ENCODE assay signal across 9 mouse cellular contexts in genomic region chr9:15240006-15240405, GRCm38 (mm10). TPM values are rescaled to one million over a fixed set of nuclear protein-coding genes. Genes with fewer than 3 reads are reported as not detected.
DNase-seq lines count a peak whose midpoint lies in the region; ATAC-seq lines count a peak whose summit lies in the region.
"Had no signal": no experiment of that assay in that cellular context is flagged by ENCODE, and none has a peak within 500 bp of the region (broad histone marks: within the 10 kb centered on the region; RNA-seq: fewer than 3 reads in every experiment).

No protein-coding gene starts in this region.

- H3K4me1 ChIP-seq in hindbrain, embryonic 12.5 days = peaks cover 14% of the 10 kb centered on the region
- H3K4me1 ChIP-seq in hindbrain, embryonic 10.5 days (replicated peaks) = peaks cover 20% of the 10 kb centered on the region
- peaks cover 14% of the 10 kb centered on the region; the same call in 1 of the 2 replicates for H3K4me1 ChIP-seq in neural tube, embryonic 12.5 days
- peaks cover 11% of the 10 kb centered on the region for H3K4me1 ChIP-seq in midbrain, embryonic 15.5 days

- no peak for DNase-seq in hindbrain, embryonic 10.5 days (ENCODE audit: low spot score)
- DNase-seq in neural tube, embryonic 10.5 days (ENCODE audit: extremely low spot score, low spot score) = no peak
- DNase-seq in layer of hippocampus, adult 8-10 months (ENCODE audit: low spot score in 2 of 2) = no peak
- no peak for DNase-seq in urinary bladder, postnatal 36 days (ENCODE audit: low spot score in 2 of 2)
- DNase-seq: kidney, adult 8-10 months; liver, embryonic 13.5 days had no signal

- no peak overlapping the region for H3K27ac ChIP-seq in hindbrain, embryonic 12.5 days
- no peak overlapping the region for H3K27ac ChIP-seq in hindbrain, embryonic 10.5 days
- no peak overlapping the region for H3K27ac ChIP-seq in neural tube, embryonic 12.5 days
- no peak overlapping the region for H3K27ac ChIP-seq in midbrain, embryonic 15.5 days
- H3K27ac ChIP-seq: liver, embryonic 13.5 days had no signal

- ATAC-seq in hindbrain, embryonic 12.5 days (ENCODE audit: low FRiP score) = no peak
- no peak for ATAC-seq in neural tube, embryonic 12.5 days (ENCODE audit: low FRiP score, low read depth)
- no peak for ATAC-seq in midbrain, embryonic 15.5 days (replicated peaks)

- H3K4me2 ChIP-seq in hindbrain, embryonic 12.5 days (replicated peaks) = 0 out of 2 replicates have a peak overlapping the region, but pooled peaks have one; percentile 82
- H3K4me2 ChIP-seq in neural tube, embryonic 12.5 days (replicated peaks) = peak overlapping the region; percentile 80; the same call in 1 of the 2 replicates
- H3K4me2 ChIP-seq in midbrain, embryonic 15.5 days = peak overlapping the region; percentile 78

- H3K36me3 ChIP-seq in hindbrain, embryonic 12.5 days = no peaks in the 10 kb centered on the region
- no peaks in the 10 kb centered on the region for H3K36me3 ChIP-seq in hindbrain, embryonic 10.5 days
- H3K36me3 ChIP-seq in neural tube, embryonic 12.5 days = no peaks in the 10 kb centered on the region
- H3K36me3 ChIP-seq in midbrain, embryonic 15.5 days (replicated peaks) = no peaks in the 10 kb centered on the region
- H3K36me3 ChIP-seq: liver, embryonic 13.5 days had no signal

- no peak overlapping the region for H3K4me3 ChIP-seq in hindbrain, embryonic 12.5 days
- no peak overlapping the region for H3K4me3 ChIP-seq in hindbrain, embryonic 10.5 days
- no peak overlapping the region for H3K4me3 ChIP-seq in neural tube, embryonic 12.5 days
- peak overlapping the region; percentile 53; the same call in 1 of the 2 replicates for H3K4me3 ChIP-seq in midbrain, embryonic 15.5 days

- no peaks in the 10 kb centered on the region for H3K9me3 ChIP-seq in hindbrain, embryonic 12.5 days (replicated peaks)
- H3K9me3 ChIP-seq in hindbrain, embryonic 10.5 days = no peaks in the 10 kb centered on the region
- H3K9me3 ChIP-seq in neural tube, embryonic 12.5 days = no peaks in the 10 kb centered on the region
- H3K9me3 ChIP-seq in midbrain, embryonic 15.5 days = no peaks in the 10 kb centered on the region
- H3K9me3 ChIP-seq: liver, embryonic 13.5 days had no signal

- WGBS in hindbrain, embryonic 12.5 days = 91% methylated on average over 6 of the region's 6 CpGs
- WGBS in hindbrain, embryonic 10.5 days = 93% methylated on average over 6 of the region's 6 CpGs
- 93% methylated on average over 6 of the region's 6 CpGs for WGBS in neural tube, embryonic 12.5 days
- 94% methylated on average over 6 of the region's 6 CpGs for WGBS in midbrain, embryonic 15.5 days

- H3K9ac ChIP-seq in hindbrain, embryonic 12.5 days = no peak overlapping the region
- H3K9ac ChIP-seq in neural tube, embryonic 12.5 days = no peak overlapping the region
- H3K9ac ChIP-seq in midbrain, embryonic 15.5 days = no peak overlapping the region

- H3K27me3 ChIP-seq in hindbrain, embryonic 12.5 days = peaks cover 8% of the 10 kb centered on the region
- H3K27me3 ChIP-seq in hindbrain, embryonic 10.5 days (ENCODE audit: insufficient read depth, poor library complexity, severe bottlenecking) = peaks cover 26% of the 10 kb centered on the region
- H3K27me3 ChIP-seq in neural tube, embryonic 12.5 days (replicated peaks) = no peaks in the 10 kb centered on the region
- H3K27me3 ChIP-seq in midbrain, embryonic 15.5 days (replicated peaks) = no peaks in the 10 kb centered on the region

RNA-seq across cellular contexts. Expression of gene Vstm5, which starts 1.2 kb away (rescaled TPM):
- 4.4 and 5.4 TPM in 2 replicates for polyA plus RNA-seq in hindbrain, embryonic 12.5 days (2016; fragmentation: Nextera tagmentation; extraction: Ambion mirVana)
- polyA plus RNA-seq in hindbrain, embryonic 10.5 days (2016; fragmentation: Nextera tagmentation; extraction: Ambion mirVana) = 0.86 and 1.6 TPM in 2 replicates
- polyA plus RNA-seq in neural tube, embryonic 12.5 days (2016; fragmentation: Nextera tagmentation; extraction: Ambion mirVana) = 6.3 and 8.4 TPM in 2 replicates
- polyA plus RNA-seq in midbrain, embryonic 15.5 days (2015; fragmentation: Nextera tagmentation; extraction: Ambion mirVana) = 22.9 and 24.8 TPM in 2 replicates
- 1 to 10 TPM; 6.1 to 8.6 (median 6.3) TPM for total RNA-seq in layer of hippocampus, adult 8-10 months (2022)

RNA-seq across cellular contexts. Expression of gene Med17, which starts 39.7 kb away (rescaled TPM):
- 37.3 and 39.8 TPM in 2 replicates for polyA plus RNA-seq in hindbrain, embryonic 12.5 days (2016; fragmentation: Nextera tagmentation; extraction: Ambion mirVana)
- 37.6 and 42.4 TPM in 2 replicates for polyA plus RNA-seq in hindbrain, embryonic 10.5 days (2016; fragmentation: Nextera tagmentation; extraction: Ambion mirVana)
- polyA plus RNA-seq in neural tube, embryonic 12.5 days (2016; fragmentation: Nextera tagmentation; extraction: Ambion mirVana) = 43.4 and 46.7 TPM in 2 replicates
- 30.8 and 36.1 TPM in 2 replicates for polyA plus RNA-seq in midbrain, embryonic 15.5 days (2015; fragmentation: Nextera tagmentation; extraction: Ambion mirVana)
- total RNA-seq in layer of hippocampus, adult 8-10 months (2022) = 10 to 100 TPM; 38.4 to 41.2 (median 39.5) TPM
